Mouse (Mus musculus) small intestine, adult 2 months (tissue): ENCODE measurements around the gene Tbck. TPM values are rescaled to one million over a fixed set of nuclear protein-coding genes. Genes with fewer than 3 reads are reported as not detected.
A peak's percentile ranks its signal among the peaks of the same experiment; 100 is the strongest.

ENCODE experiments used
- H3K27ac ChIP-seq: fragments of 200-500 bp; 2 replicates; pipeline ENCODE4 v1.5.1; 2012; ENCODE audit warnings: low read depth, low read length, control low read depth, inconsistent platforms; ENCODE audit not compliant: insufficient read depth
- H3K27me3 ChIP-seq: fragments of 200-500 bp; 2 replicates; pipeline ENCODE4 v1.6.1; 2012; ENCODE audit warnings: mild to moderate bottlenecking, moderate library complexity, low read length, inconsistent platforms; ENCODE audit not compliant: control insufficient read depth, insufficient read depth
- H3K36me3 ChIP-seq: fragments of 200-500 bp; 2 replicates; pipeline ENCODE4 v1.6.1; 2012; ENCODE audit warnings: mild to moderate bottlenecking, low read length, control low read depth, inconsistent platforms; ENCODE audit not compliant: control insufficient read depth, insufficient read depth
- H3K4me1 ChIP-seq: fragments of 200-500 bp; 2 replicates; pipeline ENCODE4 v1.6.1; 2012; ENCODE audit warnings: low read length, inconsistent platforms, mixed read lengths; ENCODE audit not compliant: control insufficient read depth, insufficient read depth, insufficient read length
- H3K4me3 ChIP-seq: fragments of 200-500 bp; 2 replicates; pipeline ENCODE4 v1.5.1; 2012; ENCODE audit warnings: low read depth, mild to moderate bottlenecking, control low read depth, inconsistent platforms, low read length, moderate library complexity
- CTCF ChIP-seq: fragments of 200-500 bp; IDR thresholded peaks from 2 replicates; pipeline ENCODE4 v1.5.1; 2012; ENCODE audit warnings: low read depth, mild to moderate bottlenecking, control low read depth, inconsistent platforms, low read length, moderate library complexity, mixed read lengths; ENCODE audit not compliant: insufficient replicate concordance, insufficient read length; ENCODE audit errors: extremely low read depth
- POLR2A ChIP-seq: fragments of 200-500 bp; IDR thresholded peaks from 2 replicates; pipeline ENCODE4 v1.6.1; 2012; ENCODE audit warnings: low read depth, mild to moderate bottlenecking, control low read depth, inconsistent platforms, low read length, moderate library complexity
- WGBS: fragments of 180-500 bp; shearing (Covaris S2); methylation state at CpG from one replicate; pipeline ENCODE4 v1.1.7; 2018; 5-methylcytosine and 5-hydroxymethylcytosine counted together
- polyA plus RNA-seq: library from polyadenylated mRNA; depleted of rRNA; stranded (reverse); fragments of >200 nt; gene quantifications from 2 replicates; pipeline ENCODE4 v1.2.3, GENCODE M21; 2012

The Tbck gene
- polyA plus RNA-seq, 1 experiment: 2.7 TPM

DNA sequence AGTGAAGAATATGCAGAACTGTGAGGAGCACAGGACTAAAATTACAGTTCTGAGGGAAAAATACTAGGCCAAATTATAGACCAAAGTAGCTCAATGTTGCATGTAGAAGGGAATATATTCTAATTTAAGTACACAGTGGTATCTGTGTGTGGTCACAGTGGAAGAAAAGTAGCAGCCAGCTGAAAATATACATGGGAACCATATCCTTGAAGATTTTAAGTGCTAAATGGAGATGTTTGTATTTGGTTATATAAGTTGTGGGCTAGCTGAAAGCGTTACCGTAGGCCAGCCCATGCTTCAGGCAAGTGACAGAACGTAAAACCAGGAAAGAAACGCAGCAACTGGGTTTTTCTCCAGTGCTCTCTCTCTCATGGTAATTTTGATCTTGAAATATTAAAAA lies 33.4 kb downstream of the Tbck start:
- no peak for TF ChIP-seq CTCF
- no peak for TF ChIP-seq POLR2A
- Histone ChIP-seq H3K36me3 (peaks cover 13% of the 10 kb centered on the region), H3K4me3 (no peak overlapping the region), H3K27ac (no peak overlapping the region), H3K27me3 (no peaks in the 10 kb centered on the region), H3K4me1 (peaks cover 2% of the 10 kb centered on the region; the same call in 1 of the 2 replicates)
- whole genome bisulfite sequencing: 98% methylated on average over 4 of the region's 4 CpGs

DNA sequence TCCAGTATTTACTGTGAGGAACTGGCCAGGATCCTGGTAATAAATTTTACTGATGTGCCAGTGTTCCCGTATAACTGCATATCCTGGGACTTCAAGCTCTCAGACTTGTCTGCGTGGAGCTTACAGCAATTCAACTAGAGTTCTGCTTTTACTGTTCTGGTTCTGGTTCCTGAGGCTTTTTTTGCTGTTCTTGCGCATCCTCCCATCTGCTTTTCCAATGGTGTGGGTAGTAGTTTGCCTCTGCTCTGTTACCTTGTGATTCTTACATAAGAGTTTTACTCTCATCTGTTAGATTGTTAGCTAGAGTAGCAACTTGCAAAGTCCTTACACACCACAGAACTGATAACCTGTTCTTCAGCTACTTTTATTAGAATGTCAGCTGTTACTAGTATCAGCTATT lies 40.4 kb downstream of the Tbck start:
- Histone ChIP-seq H3K27me3 (no peaks in the 10 kb centered on the region), H3K27ac (no peak overlapping the region), H3K4me1 (peaks cover 2% of the 10 kb centered on the region; the same call in 1 of the 2 replicates), H3K36me3 (peaks cover 24% of the 10 kb centered on the region), H3K4me3 (no peak overlapping the region)
- WGBS: 92% methylated on average over 3 of the region's 3 CpGs
- TF ChIP-seq CTCF (no peak), POLR2A (no peak)

DNA sequence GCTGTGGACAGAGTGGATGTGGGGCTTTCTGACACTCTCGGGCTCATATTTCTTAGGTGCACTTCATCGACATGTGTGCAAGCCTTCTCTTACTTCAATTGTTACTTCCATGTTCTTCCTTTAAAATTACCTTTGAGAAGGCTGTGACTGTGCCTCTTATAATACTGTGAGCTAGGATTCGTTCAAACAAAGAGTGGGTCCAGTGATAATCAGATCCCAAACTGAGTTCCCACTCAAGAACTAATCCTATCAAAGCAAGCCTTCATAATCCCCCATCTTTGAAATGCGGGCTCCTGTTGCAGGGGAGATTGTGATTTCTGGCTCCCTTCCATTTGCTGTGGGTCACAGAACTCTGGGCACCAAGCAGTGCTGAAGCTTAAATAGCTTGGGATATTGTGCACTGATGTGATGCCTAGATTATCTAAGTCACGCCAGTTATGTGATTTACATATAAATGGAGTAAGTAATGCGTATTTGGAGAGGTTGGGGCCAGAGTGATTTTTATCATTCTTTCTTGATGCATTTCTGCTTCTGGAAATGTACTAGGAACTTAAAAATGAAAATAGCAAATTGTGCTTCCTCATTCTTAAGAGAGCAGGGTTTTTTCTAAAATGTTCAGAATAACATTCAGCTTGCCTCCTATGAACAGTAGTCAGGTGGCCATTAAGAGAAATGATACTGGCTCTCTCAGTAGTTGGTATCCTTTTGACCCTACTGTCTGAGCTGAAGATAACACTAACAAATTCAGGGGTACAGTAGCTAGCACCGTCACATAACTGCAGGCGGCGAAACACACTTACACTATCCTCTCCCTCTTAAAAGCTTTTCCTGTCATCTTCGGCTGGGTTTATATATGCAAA lies 60.6 kb downstream of the Tbck start:
- TF ChIP-seq CTCF (no peak), POLR2A (no peak)
- WGBS: 91% methylated on average over 10 of the region's 10 CpGs
- no peaks in the 10 kb centered on the region for H3K4me1 ChIP-seq

DNA sequence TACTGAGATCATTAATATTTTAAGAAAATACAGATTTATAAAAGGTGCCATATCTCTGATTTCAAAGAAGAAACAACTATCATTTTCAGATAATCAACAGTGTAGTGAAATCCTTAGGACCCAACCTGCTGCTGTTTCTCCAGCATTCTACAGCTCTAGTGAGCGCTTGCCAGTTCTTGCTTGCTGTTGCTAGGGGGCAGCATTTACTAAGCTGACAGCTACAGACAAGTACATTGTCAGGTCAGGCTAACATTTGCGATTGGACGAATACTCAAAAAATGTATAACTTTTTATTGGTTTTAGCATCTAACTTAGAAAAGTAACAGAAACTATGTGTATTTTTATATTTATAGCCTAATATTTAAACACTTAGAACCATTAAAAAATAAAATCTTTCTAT lies 63.1 kb downstream of the Tbck start:
- H3K27me3 ChIP-seq: no peaks in the 10 kb centered on the region
- H3K4me3 ChIP-seq: no peak overlapping the region
- H3K27ac ChIP-seq: no peak overlapping the region
- peaks cover 11% of the 10 kb centered on the region for H3K36me3 ChIP-seq
- 34% methylated on average over 3 of the region's 3 CpGs for WGBS
- no peaks in the 10 kb centered on the region for H3K4me1 ChIP-seq
- TF ChIP-seq CTCF: peak; percentile 33; the same call in 1 of the 2 replicates
- no peak for TF ChIP-seq POLR2A

More for the DNA sequence above, 60.6 kb downstream of the Tbck start:
- Histone ChIP-seq H3K36me3 (peaks cover 10% of the 10 kb centered on the region), H3K27ac (no peak overlapping the region), H3K27me3 (no peaks in the 10 kb centered on the region), H3K4me3 (no peak overlapping the region)

DNA sequence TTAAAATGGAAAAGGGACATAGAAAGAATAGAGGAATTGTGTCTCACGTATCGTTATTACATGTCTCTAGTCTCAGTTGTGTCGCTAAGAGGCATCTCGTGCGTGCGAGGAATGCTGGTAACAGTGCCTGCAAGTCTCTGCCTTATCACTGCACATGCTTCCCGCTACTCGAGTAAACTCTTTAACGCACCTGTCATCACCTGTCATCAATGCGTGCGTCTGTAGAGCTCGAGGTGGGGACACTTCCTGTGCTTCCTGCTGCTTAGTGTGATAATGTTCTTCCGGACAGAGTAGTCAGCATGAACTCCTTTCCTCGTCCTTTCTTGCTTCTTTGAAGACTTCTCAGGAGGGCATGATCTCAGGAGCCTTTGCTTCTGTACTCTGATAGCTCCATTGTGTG lies 63.8 kb downstream of the Tbck start:
- Histone ChIP-seq H3K4me3 (no peak overlapping the region), H3K27me3 (no peaks in the 10 kb centered on the region), H3K4me1 (no peaks in the 10 kb centered on the region), H3K36me3 (peaks cover 11% of the 10 kb centered on the region), H3K27ac (no peak overlapping the region)
- 83% methylated on average over 14 of the region's 14 CpGs for WGBS
- TF ChIP-seq POLR2A (no peak), CTCF (no peak)

DNA sequence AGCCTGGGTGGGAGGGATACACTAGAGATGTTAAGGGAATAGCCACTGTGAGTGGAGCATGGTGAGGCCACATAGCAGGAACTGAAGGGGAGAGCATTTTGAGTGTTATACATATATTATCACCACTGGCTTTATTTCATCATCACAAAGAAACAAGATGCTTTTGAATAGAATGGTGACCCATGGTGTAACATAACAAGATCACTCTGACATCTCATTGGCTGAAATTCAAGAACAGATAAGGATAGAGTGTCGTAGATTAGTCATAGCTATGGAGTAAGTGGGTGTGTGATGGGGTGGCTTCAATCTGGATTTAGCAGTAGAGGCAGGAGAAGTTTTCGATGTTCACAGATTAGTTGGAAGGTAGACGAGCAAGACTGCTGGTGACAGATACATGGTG lies 64.8 kb downstream of the Tbck start:
- no peak overlapping the region for H3K27ac ChIP-seq
- no peak overlapping the region for H3K4me3 ChIP-seq
- WGBS: 81% methylated on average over 3 of the region's 3 CpGs
- TF ChIP-seq POLR2A (no peak), CTCF (no peak)
- no peaks in the 10 kb centered on the region for H3K4me1 ChIP-seq
- H3K27me3 ChIP-seq: no peaks in the 10 kb centered on the region
- peaks cover 14% of the 10 kb centered on the region for H3K36me3 ChIP-seq

DNA sequence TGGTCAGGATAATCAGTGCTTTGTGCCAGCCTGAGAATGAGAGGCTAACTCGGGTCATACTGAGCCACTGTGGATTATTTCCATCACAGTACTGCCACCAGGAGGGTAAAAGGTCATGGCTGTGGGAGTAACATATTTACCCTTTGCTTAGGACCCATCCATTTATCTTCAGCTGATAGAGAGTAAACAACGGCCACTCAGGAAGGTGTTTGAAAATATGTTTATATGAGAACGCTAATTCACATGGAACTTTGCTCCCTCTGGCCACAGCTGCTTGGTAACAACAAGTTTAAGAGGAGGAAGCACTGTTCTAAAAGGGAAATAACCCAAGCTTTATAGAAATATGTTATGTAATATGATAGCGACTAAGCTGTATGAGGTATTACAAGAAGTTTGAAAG lies 68.8 kb downstream of the Tbck start:
- Histone ChIP-seq H3K36me3 (peaks cover 20% of the 10 kb centered on the region), H3K4me3 (no peak overlapping the region), H3K27ac (0 out of 2 replicates have a peak overlapping the region, but pooled peaks have one; percentile 11), H3K27me3 (no peaks in the 10 kb centered on the region), H3K4me1 (no peaks in the 10 kb centered on the region)
- 20% methylated on average over 4 of the region's 4 CpGs for WGBS
- no peak for TF ChIP-seq CTCF
- TF ChIP-seq POLR2A: no peak
